Mouse (Mus musculus) macrophage (primary cell): ENCODE measurements around the gene Kremen2. TPM values are rescaled to one million over a fixed set of nuclear protein-coding genes. Genes with fewer than 3 reads are reported as not detected.

ENCODE experiments used
- H3K27ac ChIP-seq: fragments of 350-480 bp; formaldehyde crosslinking; 2 replicates; pipeline ENCODE4 v1.9.0; 2021
- H3K36me3 ChIP-seq: fragments of 350-480 bp; formaldehyde crosslinking; 2 replicates; pipeline ENCODE4 v1.9.0; 2021; ENCODE audit errors: inconsistent target
- H3K4me3 ChIP-seq: fragments of 350-480 bp; formaldehyde crosslinking; 2 replicates; pipeline ENCODE4 v1.9.0; 2021; ENCODE audit errors: inconsistent target
- H3K79me2 ChIP-seq: fragments of 350-480 bp; formaldehyde crosslinking; 2 replicates; pipeline ENCODE4 v1.9.0; 2021; ENCODE audit errors: inconsistent target
- WGBS: methylation state at CpG from one replicate; pipeline ENCODE4 v1.1.7; 2026; ENCODE audit warnings: inconsistent platforms; ENCODE audit not compliant: missing documents; 5-methylcytosine and 5-hydroxymethylcytosine counted together
- polyA plus RNA-seq: library from polyadenylated mRNA; stranded (reverse); fragments of 250-400 nt; gene quantifications from 3 replicates; pipeline ENCODE4 v1.2.4, GENCODE M21; 2018; ENCODE audit warnings: inconsistent platforms
- total RNA-seq, 78 experiments: library from RNA; depleted of rRNA; stranded (reverse); fragments of 250-400 nt; gene quantifications; 1 replicate in 9 of 78; 2 replicates in 24 of 78; 3 replicates in 43 of 78; 4 replicates in 2 of 78; pipeline ENCODE4 v1.2.4; 2018; ENCODE audit warnings: inconsistent platforms in 56 of 78

Gene Kremen2
- not detected for total RNA-seq (2018; cell fraction: chromatin; rRNA removed)
- total RNA-seq (2018; cell fraction: cytosol; rRNA removed), result not detected
- not detected for total RNA-seq (2018; cell fraction: nucleus; rRNA removed)
- not detected in 3 replicates for polyA plus RNA-seq

DNA sequence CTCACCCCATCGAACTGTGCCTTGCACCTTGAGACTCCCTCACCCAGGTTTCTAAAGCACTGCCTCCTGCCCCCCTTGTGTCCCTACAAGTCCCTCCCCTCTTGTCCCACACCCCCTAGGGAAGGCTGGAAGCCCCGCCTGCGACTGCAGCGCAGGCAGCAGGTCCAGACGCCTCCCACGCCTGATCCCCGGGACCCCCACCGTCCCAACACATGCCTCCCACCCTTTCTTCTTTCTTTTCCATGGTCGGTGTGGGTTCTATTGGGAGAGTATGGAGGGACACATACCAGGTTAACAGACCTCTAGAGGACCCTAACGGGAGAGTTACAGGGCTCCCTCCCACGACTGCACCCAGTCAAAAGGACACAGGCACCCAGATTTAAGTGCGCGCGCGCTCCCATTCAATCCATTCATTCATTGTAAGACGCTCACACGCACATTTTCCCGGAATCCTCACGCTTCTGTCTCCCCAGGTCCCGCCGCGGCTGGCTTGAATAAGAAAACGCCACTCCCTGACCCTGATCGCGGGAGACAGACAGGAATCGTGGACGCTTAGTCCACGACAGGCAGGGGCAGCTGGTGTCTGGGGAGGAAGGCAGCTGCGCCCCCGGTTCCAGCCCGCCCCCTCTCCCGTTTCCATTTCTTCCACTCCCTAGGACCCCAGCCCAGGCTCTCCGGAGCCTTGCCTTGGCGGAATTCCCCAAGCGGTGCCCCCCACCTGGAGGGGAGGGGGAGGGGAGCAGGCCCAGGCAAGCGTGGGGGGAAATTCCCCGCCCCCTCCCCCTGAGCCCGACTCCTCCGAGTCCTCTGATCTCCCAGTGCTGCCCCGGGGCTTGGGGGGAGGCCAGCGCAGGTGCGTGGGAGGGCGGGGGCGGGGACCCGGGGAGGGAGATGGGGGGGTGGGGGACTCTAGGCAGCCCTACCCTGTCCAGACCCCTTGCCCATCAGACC, at the start of gene Kremen2:
Gene Kremen2 (minus strand): TSS at position 533 of the 951 bp plus-strand sequence.
- 7% methylated on average over 35 of the region's 45 CpGs for WGBS
- Histone ChIP-seq H3K27ac (no peak within 1 kb of the TSS), H3K4me3 (no peak within 1 kb of the TSS), H3K36me3 (no peaks in the 10 kb centered on the region), H3K79me2 (no peaks in the 10 kb centered on the region)

DNA sequence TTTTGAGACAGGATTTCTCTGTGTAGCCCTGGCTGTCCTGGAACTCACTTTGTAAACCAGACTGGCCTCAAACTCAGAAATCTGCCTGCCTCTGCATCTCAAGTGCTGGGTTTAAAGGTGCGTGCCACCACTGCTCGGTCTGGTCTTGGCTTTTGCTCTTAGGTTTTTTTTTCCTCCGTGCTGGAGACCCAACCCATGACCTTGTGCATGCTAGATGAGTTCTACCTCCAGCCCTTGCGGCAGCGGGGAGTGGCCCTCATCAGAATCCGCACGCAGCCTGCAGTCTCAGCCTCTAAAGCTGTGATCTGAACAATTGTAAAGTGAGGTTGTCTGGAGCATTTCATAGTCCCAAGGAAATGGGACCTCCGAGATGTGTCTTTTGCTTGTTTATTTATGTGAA, 49.7 kb upstream of the Kremen2 start:
- H3K79me2 ChIP-seq, result no peaks in the 10 kb centered on the region
- no peak overlapping the region for H3K4me3 ChIP-seq
- WGBS, result 94% methylated on average over 8 of the region's 8 CpGs

DNA sequence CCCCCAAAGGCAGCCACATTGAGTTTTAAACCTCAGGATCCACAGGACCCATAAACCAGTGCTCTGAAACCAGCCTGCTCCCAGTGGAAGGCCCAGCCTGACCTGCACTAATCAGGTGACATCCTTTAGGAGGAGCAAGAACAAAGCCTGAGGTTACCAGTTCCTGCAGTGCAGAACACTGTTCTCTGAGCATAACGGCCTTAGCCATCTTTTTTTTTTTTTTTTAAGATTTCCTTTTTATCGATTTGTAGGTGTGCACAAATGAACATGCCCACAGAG, 45.4 kb upstream of the Kremen2 start:
- Histone ChIP-seq H3K27ac (no peak overlapping the region), H3K79me2 (no peaks in the 10 kb centered on the region), H3K4me3 (peak overlapping the region; percentile 33), H3K36me3 (no peaks in the 10 kb centered on the region)
- 7% methylated on average over 2 of the region's 2 CpGs for WGBS

More for the DNA sequence above, 49.7 kb upstream of the Kremen2 start:
- Histone ChIP-seq H3K36me3 (no peaks in the 10 kb centered on the region), H3K27ac (no peak overlapping the region)

DNA sequence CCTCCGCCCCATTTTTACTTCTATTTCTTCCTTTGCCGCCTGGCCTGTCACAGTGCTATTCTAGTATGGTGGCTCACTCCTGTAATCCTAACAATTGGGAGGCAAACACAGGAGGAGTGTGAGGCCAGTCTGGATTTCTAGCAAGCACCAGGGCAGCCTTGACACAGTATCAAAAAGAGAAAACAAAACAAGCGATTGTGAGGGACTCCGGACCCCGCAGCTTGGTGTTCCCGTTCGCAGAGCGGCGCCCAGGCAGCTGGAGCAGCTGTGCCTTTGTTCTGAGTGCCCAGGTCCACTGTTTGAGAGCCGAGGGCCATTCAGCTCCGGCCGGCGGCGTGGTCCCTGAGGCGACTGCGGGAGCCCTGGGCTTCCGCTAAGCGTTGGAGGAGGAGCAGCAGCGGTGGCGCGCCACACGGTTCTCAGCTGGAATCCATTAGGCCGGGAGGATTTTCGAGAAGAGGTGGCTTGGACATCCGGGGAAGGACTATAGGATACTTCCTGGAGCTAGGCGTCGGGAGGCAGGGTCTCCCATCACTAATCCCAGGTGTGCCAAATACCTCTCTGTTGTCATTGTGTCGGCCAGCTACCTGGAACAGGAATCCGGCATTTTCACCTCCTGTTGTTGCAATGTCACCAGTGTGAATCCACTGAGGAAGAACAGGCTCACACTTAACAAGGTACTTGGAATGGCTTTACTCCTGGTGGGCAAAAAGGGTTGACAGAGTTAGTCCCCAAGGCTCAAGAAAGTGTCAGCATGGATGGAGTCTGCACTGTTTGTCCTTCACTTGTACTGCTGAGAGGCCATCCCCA, 44.8 kb upstream of the Kremen2 start, which contains the start of gene Srrm2:
Gene Srrm2 (plus strand): TSS at position 264 of the 810 bp plus-strand sequence.
- peak within 1 kb of the TSS; percentile 33 for H3K4me3 ChIP-seq
- no peaks in the 10 kb centered on the region for H3K79me2 ChIP-seq
- H3K27ac ChIP-seq, result peak within 1 kb of the TSS; percentile 33
- H3K36me3 ChIP-seq, result no peaks in the 10 kb centered on the region
- 1% methylated on average over 28 of the region's 29 CpGs for WGBS

DNA sequence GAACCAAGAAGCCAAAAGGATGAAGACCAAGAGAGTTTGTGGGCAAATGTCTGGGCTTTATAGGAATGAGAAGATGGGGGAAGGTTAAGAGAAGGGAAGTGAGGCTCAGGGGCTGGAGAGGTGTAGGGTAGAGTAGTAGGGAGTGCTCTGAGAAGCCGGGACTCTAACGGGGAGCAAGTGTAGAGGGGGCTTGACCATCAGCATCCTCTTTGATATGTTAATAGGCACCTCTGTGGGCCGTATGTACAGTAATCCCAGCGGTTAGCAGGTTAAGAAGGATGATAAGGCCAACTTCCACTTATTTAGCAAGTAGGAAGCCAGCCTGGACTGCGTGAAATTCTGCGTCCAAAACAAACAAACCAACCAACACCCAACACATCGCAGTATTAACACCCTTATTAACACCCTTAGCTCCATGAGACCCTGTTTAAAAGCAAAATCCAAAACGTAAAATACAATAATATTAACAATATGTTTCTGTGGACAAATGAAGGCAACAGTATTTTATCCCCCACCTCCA, 44.2 kb upstream of the Kremen2 start:
- peak overlapping the region; percentile 33 for H3K4me3 ChIP-seq
- H3K27ac ChIP-seq, result peak overlapping the region; percentile 33
- no peaks in the 10 kb centered on the region for H3K79me2 ChIP-seq
- no peaks in the 10 kb centered on the region for H3K36me3 ChIP-seq
- WGBS, result 12% methylated on average over 8 of the region's 8 CpGs

DNA sequence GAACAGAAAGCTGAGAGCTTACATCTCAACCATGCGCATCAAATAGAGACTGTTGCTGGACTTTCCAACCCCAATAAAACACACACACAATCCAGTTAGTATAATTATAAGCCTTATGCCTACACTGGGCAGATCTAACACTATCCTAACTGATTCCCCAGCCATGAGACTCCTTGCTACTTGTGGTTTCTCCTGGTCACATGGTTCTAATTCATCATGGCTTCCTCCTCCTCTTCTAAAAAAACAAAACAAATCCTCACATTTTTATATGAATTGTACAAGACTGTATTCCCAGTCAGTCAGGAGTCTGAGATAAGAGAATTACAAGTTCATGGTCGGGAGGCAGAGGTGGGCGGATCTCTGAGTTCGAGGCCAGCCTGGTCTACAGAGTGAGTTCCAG, 43.3 kb upstream of the Kremen2 start:
- H3K79me2 ChIP-seq, result no peaks in the 10 kb centered on the region
- no peaks in the 10 kb centered on the region for H3K36me3 ChIP-seq
- 96% methylated on average over 4 of the region's 4 CpGs for WGBS
- no peak overlapping the region for H3K27ac ChIP-seq
- H3K4me3 ChIP-seq, result no peak overlapping the region

DNA sequence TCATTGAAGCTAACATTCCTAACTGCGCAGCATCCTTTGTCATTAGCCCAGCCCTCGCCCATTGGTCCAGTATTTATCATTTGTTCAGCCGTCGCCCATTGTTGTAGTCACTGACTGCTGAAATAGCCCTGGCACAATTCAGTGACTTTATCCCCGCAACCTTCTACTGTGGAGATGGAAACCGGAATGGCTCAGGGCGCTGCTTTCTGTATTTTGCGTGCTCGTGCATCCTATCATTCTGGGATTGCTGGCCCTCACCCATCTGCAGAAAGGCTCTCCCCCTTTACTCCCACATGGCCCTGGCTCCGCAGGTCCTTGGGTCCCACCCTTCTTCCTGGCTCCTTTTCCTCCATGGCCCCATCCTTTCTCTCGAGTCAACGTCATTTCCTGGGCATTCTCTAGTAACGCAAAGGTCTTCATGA, 40.9 kb upstream of the Kremen2 start:
- H3K27ac ChIP-seq, result no peak overlapping the region
- H3K4me3 ChIP-seq, result peak overlapping the region; percentile 19; the same call in 1 of the 2 replicates
- 58% methylated on average over 13 of the region's 13 CpGs for WGBS
- H3K36me3 ChIP-seq, result no peaks in the 10 kb centered on the region
- no peaks in the 10 kb centered on the region for H3K79me2 ChIP-seq

DNA sequence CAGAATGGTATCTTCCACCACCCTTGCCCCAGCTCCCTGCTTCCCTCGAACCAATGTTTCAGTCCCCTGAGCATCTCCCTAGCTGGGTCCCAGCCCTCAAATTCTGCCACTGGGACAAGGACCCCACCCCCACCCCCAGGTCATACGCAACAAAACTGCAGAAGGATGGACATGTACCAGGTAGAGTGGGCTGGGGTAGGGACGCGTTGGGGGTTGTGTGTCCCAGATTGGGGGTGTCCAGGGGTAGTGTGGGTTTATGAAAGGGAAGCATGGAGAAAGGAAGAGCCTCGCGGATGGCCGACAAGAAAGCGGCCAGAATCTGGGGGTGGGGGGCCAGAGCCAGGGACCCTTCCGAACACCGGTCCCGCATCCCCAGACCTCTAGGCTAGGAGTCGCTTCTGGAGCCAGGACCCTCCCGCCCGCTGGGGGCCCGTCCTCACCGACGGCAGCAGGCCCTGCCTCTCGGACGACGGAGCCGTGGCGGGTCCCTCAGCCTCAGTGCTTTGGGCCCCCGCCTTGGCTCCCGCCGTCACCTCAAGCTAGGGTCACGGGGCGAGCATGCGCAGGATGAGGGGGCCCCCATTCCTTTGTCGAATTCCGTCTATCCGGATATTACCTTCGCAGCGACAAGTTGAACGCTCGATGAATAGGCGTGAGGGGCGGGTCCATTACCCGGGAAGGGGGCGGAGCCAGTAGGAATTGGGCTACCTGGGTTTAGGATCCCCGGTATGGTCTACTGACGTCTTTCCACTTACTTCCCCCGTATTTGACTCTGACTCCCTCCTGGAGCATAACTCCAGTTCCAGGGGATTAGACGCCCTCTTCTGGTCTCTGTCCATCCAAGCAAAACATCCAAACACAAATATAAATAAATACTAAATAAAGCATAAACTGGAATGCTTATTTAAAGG, 40.2 kb upstream of the Kremen2 start, which contains the start of gene Flywch2:
Gene Flywch2 (minus strand): TSS at position 521 of the 911 bp plus-strand sequence.
- Histone ChIP-seq H3K79me2 (no peaks in the 10 kb centered on the region), H3K27ac (no peak within 1 kb of the TSS), H3K4me3 (peak within 1 kb of the TSS; percentile 19; the same call in 1 of the 2 replicates), H3K36me3 (no peaks in the 10 kb centered on the region)
- 13% methylated on average over 43 of the region's 43 CpGs for WGBS

DNA sequence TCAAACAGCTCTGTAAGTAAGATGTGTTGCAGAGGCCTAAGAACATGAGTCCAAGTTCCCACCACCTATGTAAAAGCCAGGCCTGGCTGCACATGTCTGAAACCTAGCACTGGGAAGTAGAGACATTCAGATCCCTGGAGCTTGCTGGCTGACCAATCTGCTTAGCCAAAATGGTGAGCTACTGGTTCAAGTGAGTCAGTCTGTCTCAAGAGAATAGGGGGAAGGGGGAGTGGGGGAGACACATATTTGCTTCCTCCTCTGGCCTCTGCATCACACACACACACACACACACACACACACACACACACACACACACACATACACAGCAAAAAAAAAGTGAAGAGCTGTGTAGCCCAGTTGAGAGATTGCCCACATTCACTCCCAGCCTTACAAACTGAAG, 37.7 kb upstream of the Kremen2 start:
- H3K4me3 ChIP-seq, result no peak overlapping the region

DNA sequence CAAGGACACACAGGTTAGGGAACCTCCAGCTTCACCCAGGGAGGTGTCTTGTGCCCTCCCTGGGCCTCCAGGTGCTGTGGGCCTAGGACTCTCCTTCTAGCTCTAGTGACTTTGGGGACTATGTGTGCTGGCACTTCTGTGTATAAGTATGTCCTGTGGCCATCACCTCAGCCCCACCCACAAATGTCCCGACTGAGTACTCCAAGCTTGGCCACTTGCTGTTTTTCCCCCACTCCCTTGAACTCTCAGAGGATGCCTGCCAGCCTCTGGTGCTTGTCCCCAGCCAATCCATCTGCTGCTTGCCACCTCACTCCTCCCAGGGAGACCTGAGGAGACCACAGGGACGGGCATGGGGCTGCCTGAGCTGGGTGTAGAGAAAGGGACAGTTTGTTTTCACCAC, 32.8 kb upstream of the Kremen2 start:
- 61% methylated on average over 2 of the region's 2 CpGs for WGBS
- Histone ChIP-seq H3K79me2 (no peaks in the 10 kb centered on the region), H3K27ac (no peak overlapping the region), H3K4me3 (no peak overlapping the region), H3K36me3 (no peaks in the 10 kb centered on the region)

More for the DNA sequence above, 37.7 kb upstream of the Kremen2 start:
- no peaks in the 10 kb centered on the region for H3K36me3 ChIP-seq
- no peak overlapping the region for H3K27ac ChIP-seq
- H3K79me2 ChIP-seq, result no peaks in the 10 kb centered on the region

DNA sequence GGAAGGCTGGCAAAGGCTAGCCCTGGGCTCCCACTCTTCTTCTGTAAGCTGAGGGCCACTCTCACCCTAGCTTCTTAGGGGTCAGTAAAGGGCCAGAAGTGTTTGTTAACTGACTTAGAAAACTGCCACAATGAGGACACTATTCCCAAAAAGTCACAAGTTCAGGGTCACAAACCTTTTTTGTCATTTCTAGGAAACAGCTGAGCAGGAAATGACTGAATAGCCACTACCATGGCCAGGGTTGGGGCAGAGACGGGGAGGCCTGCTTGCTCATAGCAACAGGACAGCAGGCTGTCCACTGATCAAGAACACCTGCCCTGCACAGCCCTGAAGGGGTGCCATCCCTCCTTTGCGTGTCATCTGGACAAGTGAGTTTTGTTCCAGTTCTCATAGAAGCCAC, 31.5 kb upstream of the Kremen2 start:
- WGBS, result 64% methylated on average over 2 of the region's 2 CpGs
- H3K36me3 ChIP-seq, result no peaks in the 10 kb centered on the region

DNA sequence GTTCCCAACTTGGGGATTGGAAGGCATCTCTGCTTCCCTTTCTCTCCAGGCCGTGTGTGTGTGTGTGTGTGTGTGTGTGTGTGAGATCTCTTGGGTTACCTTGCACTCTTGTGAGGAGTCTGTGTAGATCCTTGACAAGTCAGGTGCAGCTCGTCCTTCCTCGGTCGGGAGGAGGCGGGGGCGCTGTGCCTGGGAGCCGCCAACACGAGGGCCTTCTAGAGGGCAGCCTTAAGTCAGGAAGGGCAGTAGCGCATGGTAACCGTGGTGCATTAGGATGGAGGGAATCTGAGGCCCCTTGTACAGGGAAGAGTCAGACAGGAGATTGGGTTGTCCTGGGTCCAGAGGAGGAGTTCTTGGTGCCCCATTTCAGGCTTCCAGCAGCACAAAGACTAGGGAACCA, 30.6 kb upstream of the Kremen2 start:
- no peaks in the 10 kb centered on the region for H3K36me3 ChIP-seq
- H3K27ac ChIP-seq, result no peak overlapping the region
- H3K79me2 ChIP-seq, result no peaks in the 10 kb centered on the region
- no peak overlapping the region for H3K4me3 ChIP-seq
- 97% methylated on average over 10 of the region's 10 CpGs for WGBS

More for the DNA sequence above, 31.5 kb upstream of the Kremen2 start:
- Histone ChIP-seq H3K4me3 (no peak overlapping the region), H3K27ac (peak overlapping the region; percentile 17), H3K79me2 (no peaks in the 10 kb centered on the region)

DNA sequence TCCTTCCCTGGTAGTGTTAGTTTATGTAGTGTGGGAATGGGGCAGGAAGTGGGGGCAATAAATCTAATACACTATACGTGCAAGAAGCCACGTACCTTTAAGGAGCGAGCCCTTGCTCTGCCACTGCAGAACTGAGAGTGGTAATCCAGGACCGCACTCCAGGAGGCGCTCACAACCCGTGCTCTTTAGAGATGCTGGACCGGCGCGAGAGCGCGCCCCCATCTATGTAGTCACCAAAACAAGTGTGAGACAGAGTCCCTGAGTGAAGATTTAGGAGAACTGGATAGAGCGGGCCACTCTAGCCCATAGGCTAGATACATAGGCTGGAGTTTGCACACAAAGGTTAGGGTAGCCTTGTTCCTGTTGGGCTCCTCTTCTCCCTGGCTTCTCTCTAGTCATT, 28.5 kb upstream of the Kremen2 start:
- WGBS, result 2% methylated on average over 12 of the region's 12 CpGs
- no peaks in the 10 kb centered on the region for H3K79me2 ChIP-seq
- no peak overlapping the region for H3K4me3 ChIP-seq

DNA sequence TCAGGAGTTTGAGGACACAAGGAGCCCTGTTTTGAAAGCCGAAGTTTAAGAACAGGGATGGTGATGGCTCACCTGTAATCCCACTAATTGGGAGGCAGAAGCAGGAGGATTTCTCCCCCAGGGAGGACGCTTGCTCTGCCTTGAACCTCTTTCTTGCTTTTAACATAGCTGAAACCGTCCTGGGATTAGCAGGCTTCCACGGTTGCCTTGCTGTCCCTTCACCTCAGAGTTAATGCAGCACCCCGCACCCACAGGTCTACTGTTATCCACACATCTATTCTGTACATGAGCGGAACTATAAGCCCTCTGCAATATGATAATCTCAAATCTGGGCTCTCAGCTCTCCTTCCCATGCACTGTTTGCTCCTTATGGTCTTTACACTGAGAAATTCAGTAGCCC, 28.0 kb upstream of the Kremen2 start:
- no peaks in the 10 kb centered on the region for H3K79me2 ChIP-seq
- 75% methylated on average over 6 of the region's 6 CpGs for WGBS
- no peaks in the 10 kb centered on the region for H3K36me3 ChIP-seq
- H3K27ac ChIP-seq, result no peak overlapping the region
- H3K4me3 ChIP-seq, result no peak overlapping the region

More for the DNA sequence above, 28.5 kb upstream of the Kremen2 start:
- Histone ChIP-seq H3K27ac (no peak overlapping the region), H3K36me3 (no peaks in the 10 kb centered on the region)
